Mouse (Mus musculus): ENCODE measurements around the gene Gstt4.

DNA sequence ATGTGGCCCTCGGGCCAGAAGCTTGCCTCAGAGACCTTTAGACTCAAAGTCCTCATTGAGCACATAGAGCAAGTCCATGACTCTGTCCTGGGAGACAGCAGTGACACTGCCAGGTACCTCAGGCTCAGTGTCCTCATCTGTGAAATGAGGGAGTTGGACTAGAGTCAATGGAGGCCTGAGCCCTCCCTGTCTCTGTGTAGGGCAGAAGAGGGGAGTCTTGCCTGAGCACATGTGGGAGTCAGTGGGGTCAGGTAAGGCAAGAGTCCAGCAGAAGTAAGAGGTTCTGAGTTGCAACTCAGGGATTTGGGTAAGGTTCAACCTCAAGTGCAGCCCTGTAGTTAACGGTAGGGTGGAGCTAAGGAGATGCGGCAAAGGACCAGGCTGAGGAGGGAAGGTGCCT, 34.6 kb upstream of the Gstt4 start:
- TF ChIP-seq CTCF (IDR thresholded peaks at IDR 0.05; ENCODE audit: extremely low read depth, insufficient read depth, insufficient read length, insufficient replicate concordance) (no peak), POLR2A (IDR thresholded peaks at IDR 0.05; ENCODE audit: low read depth, low read length) (no peak)
